Mouse (Mus musculus): ENCODE data around the gene Gm21954.

Gene Gm21954

GRCm38 (mm10) chr3:55462904-55463668 lies 8.9 kb downstream of the Gm21954 start:
- no peak for DNase-seq (ENCODE audit: extremely low spot score, low spot score)

GRCm38 (mm10) chr3:55461685-55462655 lies 10.0 kb downstream of the Gm21954 start:
- DNase-seq (ENCODE audit: extremely low spot score, low spot score), result peak; percentile 36

GRCm38 (mm10) chr3:55461092-55461491 lies 10.9 kb downstream of the Gm21954 start:
- DNase-seq (ENCODE audit: extremely low spot score, low spot score), result no peak

GRCm38 (mm10) chr3:55452464-55452863 lies 19.5 kb downstream of the Gm21954 start:
- DNase-seq (ENCODE audit: extremely low spot score, low spot score), result no peak

- no peak for DNase-seq (ENCODE audit: extremely low spot score, low spot score)
Measured at GRCm38 (mm10) chr3:55451877-55452276, 20.1 kb downstream of the Gm21954 start.

- DNase-seq (ENCODE audit: extremely low spot score, low spot score), result no peak
Measured at GRCm38 (mm10) chr3:55451035-55451434, 21.0 kb downstream of the Gm21954 start.

GRCm38 (mm10) chr3:55449148-55449547 lies 22.9 kb downstream of the Gm21954 start:
- DNase-seq (ENCODE audit: extremely low spot score, low spot score), result no peak

- DNase-seq (ENCODE audit: extremely low spot score, low spot score), result no peak
Measured at GRCm38 (mm10) chr3:55447486-55448460, 24.2 kb downstream of the Gm21954 start.

- no peak for DNase-seq (ENCODE audit: extremely low spot score, low spot score)
Measured at GRCm38 (mm10) chr3:55446681-55447080, 25.3 kb downstream of the Gm21954 start.

GRCm38 (mm10) chr3:55443725-55444124 lies 28.3 kb downstream of the Gm21954 start:
- no peak for DNase-seq (ENCODE audit: extremely low spot score, low spot score)

GRCm38 (mm10) chr3:55443271-55443670 lies 28.7 kb downstream of the Gm21954 start:
- DNase-seq (ENCODE audit: extremely low spot score, low spot score), result no peak

- DNase-seq (ENCODE audit: extremely low spot score, low spot score), result no peak
Measured at GRCm38 (mm10) chr3:55442012-55442645, 29.9 kb downstream of the Gm21954 start.

GRCm38 (mm10) chr3:55440342-55440741 lies 31.7 kb downstream of the Gm21954 start:
- no peak for DNase-seq (ENCODE audit: extremely low spot score, low spot score)

GRCm38 (mm10) chr3:55438824-55439446 lies 33.1 kb downstream of the Gm21954 start:
- DNase-seq (ENCODE audit: extremely low spot score, low spot score), result no peak

- no peak for DNase-seq (ENCODE audit: extremely low spot score, low spot score)
Measured at GRCm38 (mm10) chr3:55434276-55434675, 37.7 kb downstream of the Gm21954 start.

- no peak for DNase-seq (ENCODE audit: extremely low spot score, low spot score)
Measured at GRCm38 (mm10) chr3:55431223-55431622, 40.8 kb downstream of the Gm21954 start.

GRCm38 (mm10) chr3:55430022-55430549 lies 41.9 kb downstream of the Gm21954 start:
- DNase-seq (ENCODE audit: extremely low spot score, low spot score), result no peak

GRCm38 (mm10) chr3:55423640-55424397 lies 48.2 kb downstream of the Gm21954 start:
- no peak for DNase-seq (ENCODE audit: extremely low spot score, low spot score)

- no peak for DNase-seq (ENCODE audit: extremely low spot score, low spot score)
Measured at GRCm38 (mm10) chr3:55420436-55421083, 51.5 kb downstream of the Gm21954 start.
